Mouse (Mus musculus) heart, postnatal 0 days (tissue): ENCODE measurements at regions not wholly inside any gene's neighbourhood (a gene's known extent, or its start where the extent isn't known, plus 50 kb on each side); places are given as distances from the start of the nearest gene placed in this dataset.
A peak's percentile ranks its signal among the peaks of the same experiment; 100 is the strongest.

ENCODE experiments used
- ATAC-seq: fragments of 200-750 bp; cut with Nextera tagmentation; 2 replicates; pipeline ENCODE4 v1.8.0; 2017; ENCODE audit warnings: low read depth, moderate number of reproducible peaks, moderate library complexity; ENCODE audit not compliant: insufficient read depth
- DNase-seq: peaks from one replicate; pipeline ENCODE4 v3.0.0-alpha.2; 2016; ENCODE audit warnings: low spot score
- H3K27ac ChIP-seq: fragments of 300-500 bp; sonication (generic); 2 replicates; pipeline ENCODE4 v1.5.1; 2014; ENCODE audit warnings: low read depth, mild to moderate bottlenecking
- H3K27me3 ChIP-seq: fragments of 300-500 bp; sonication (generic); 2 replicates; pipeline ENCODE4 v1.6.1; 2014; ENCODE audit warnings: low read length, mixed read lengths; ENCODE audit not compliant: control insufficient read depth, insufficient read depth
- H3K36me3 ChIP-seq: fragments of 300-500 bp; sonication (generic); replicated peaks from 2 replicates; pipeline ENCODE4 v1.6.1; 2014; ENCODE audit warnings: low read length, mixed read lengths; ENCODE audit not compliant: control insufficient read depth, insufficient read depth
- H3K4me1 ChIP-seq: fragments of 300-500 bp; sonication (generic); 2 replicates; pipeline ENCODE4 v1.6.1; 2014; ENCODE audit warnings: antibody characterized with exemption; ENCODE audit not compliant: control insufficient read depth, insufficient read depth
- H3K4me2 ChIP-seq: fragments of 300-500 bp; sonication (generic); 2 replicates; pipeline ENCODE4 v1.6.1; 2014; ENCODE audit warnings: low read depth, mild to moderate bottlenecking, low read length, moderate library complexity
- H3K4me3 ChIP-seq: fragments of 300-500 bp; sonication (generic); 2 replicates; pipeline ENCODE4 v1.5.1; 2014; ENCODE audit warnings: low read depth, low read length
- H3K9ac ChIP-seq: fragments of 300-500 bp; sonication (generic); replicated peaks from 2 replicates; pipeline ENCODE4 v1.6.1; 2014; ENCODE audit warnings: low read depth, low read length, mixed read lengths
- H3K9me3 ChIP-seq: fragments of 300-500 bp; sonication (generic); replicated peaks from 2 replicates; pipeline ENCODE4 v1.6.1; 2016; ENCODE audit warnings: low read length; ENCODE audit not compliant: control insufficient read depth
- CTCF ChIP-seq: IDR thresholded peaks from 2 replicates; pipeline ENCODE4 v1.5.1; 2016; ENCODE audit warnings: antibody characterized with exemption, control low read depth, low read depth
- EP300 ChIP-seq: IDR thresholded peaks from 2 replicates; pipeline ENCODE4 v1.6.1; 2016; ENCODE audit warnings: antibody characterized with exemption, low read depth
- WGBS: fragments of 180-500 bp; shearing (Covaris S2); extraction: QIAGEN DNeasy Blood & Tissue Kit; methylation state at CpG from one replicate; pipeline ENCODE4 v1.1.7; 2014; 5-methylcytosine and 5-hydroxymethylcytosine counted together

- no peak for TF ChIP-seq CTCF
- no peak for TF ChIP-seq EP300
- 68% methylated on average over 4 of the region's 4 CpGs for WGBS
Observed at GRCm38 (mm10) chr13:39226829-39227228, 266.2 kb upstream of the Slc35b3 start.

GRCm38 (mm10) chr13:39225651-39226050 is 265.0 kb upstream of the Slc35b3 start:
- WGBS = 64% methylated on average over 6 of the region's 6 CpGs
- no peaks in the 10 kb centered on the region for H3K9me3 ChIP-seq
- H3K27ac ChIP-seq = no peak overlapping the region
- H3K4me3 ChIP-seq = no peak overlapping the region
- no peak overlapping the region for H3K4me2 ChIP-seq
- no peak for ATAC-seq
- no peak overlapping the region for H3K9ac ChIP-seq
- TF ChIP-seq EP300 = no peak
- no peak for TF ChIP-seq CTCF
- H3K4me1 ChIP-seq = no peaks in the 10 kb centered on the region
- no peaks in the 10 kb centered on the region for H3K36me3 ChIP-seq
- H3K27me3 ChIP-seq = no peaks in the 10 kb centered on the region
- no peak for DNase-seq

More at GRCm38 (mm10) chr13:39226829-39227228, 266.2 kb upstream of the Slc35b3 start:
- Histone ChIP-seq H3K9ac (no peak overlapping the region), H3K36me3 (no peaks in the 10 kb centered on the region), H3K27ac (no peak overlapping the region), H3K4me2 (no peak overlapping the region), H3K4me3 (no peak overlapping the region), H3K27me3 (no peaks in the 10 kb centered on the region), H3K9me3 (no peaks in the 10 kb centered on the region), H3K4me1 (no peaks in the 10 kb centered on the region)
- DNase-seq (no peak), ATAC-seq (no peak)

GRCm38 (mm10) chr13:39211076-39211475 is 250.4 kb upstream of the Slc35b3 start:
- Histone ChIP-seq H3K4me1 (no peaks in the 10 kb centered on the region), H3K9me3 (no peaks in the 10 kb centered on the region), H3K27me3 (no peaks in the 10 kb centered on the region), H3K9ac (no peak overlapping the region), H3K4me2 (no peak overlapping the region), H3K36me3 (no peaks in the 10 kb centered on the region), H3K27ac (no peak overlapping the region), H3K4me3 (no peak overlapping the region)
- DNase-seq = no peak
- no peak for ATAC-seq
- 83% methylated on average over 8 of the region's 8 CpGs for WGBS
- TF ChIP-seq EP300 = no peak
- TF ChIP-seq CTCF = no peak

- H3K4me1 ChIP-seq = no peaks in the 10 kb centered on the region
- H3K27ac ChIP-seq = no peak overlapping the region
- ATAC-seq (no peak), DNase-seq (peak; percentile 9)
- H3K4me2 ChIP-seq = no peak overlapping the region; the same call in 1 of the 2 replicates
- no peak overlapping the region for H3K9ac ChIP-seq
- H3K36me3 ChIP-seq = no peaks in the 10 kb centered on the region
- no peaks in the 10 kb centered on the region for H3K27me3 ChIP-seq
- no peaks in the 10 kb centered on the region for H3K9me3 ChIP-seq
- TF ChIP-seq CTCF (peak; percentile 52), EP300 (no peak)
- H3K4me3 ChIP-seq = no peak overlapping the region
- WGBS = 9% methylated on average over 2 of the region's 2 CpGs
Observed at GRCm38 (mm10) chr13:39183715-39184179, 223.1 kb upstream of the Slc35b3 start.

GRCm38 (mm10) chr13:39161980-39162379 is 201.3 kb upstream of the Slc35b3 start:
- Histone ChIP-seq H3K27ac (no peak overlapping the region), H3K4me2 (no peak overlapping the region), H3K9me3 (no peaks in the 10 kb centered on the region), H3K27me3 (no peaks in the 10 kb centered on the region), H3K4me3 (no peak overlapping the region), H3K4me1 (no peaks in the 10 kb centered on the region), H3K9ac (no peak overlapping the region), H3K36me3 (no peaks in the 10 kb centered on the region)
- DNase-seq (no peak), ATAC-seq (no peak)
- TF ChIP-seq CTCF (no peak), EP300 (no peak)
- 44% methylated on average over 2 of the region's 2 CpGs for WGBS

GRCm38 (mm10) chr13:39127942-39128341 is 167.3 kb upstream of the Slc35b3 start:
- DNase-seq (no peak), ATAC-seq (no peak)
- Histone ChIP-seq H3K4me2 (no peak overlapping the region), H3K4me3 (no peak overlapping the region), H3K9me3 (no peaks in the 10 kb centered on the region), H3K27ac (no peak overlapping the region), H3K27me3 (no peaks in the 10 kb centered on the region), H3K9ac (no peak overlapping the region), H3K4me1 (no peaks in the 10 kb centered on the region), H3K36me3 (no peaks in the 10 kb centered on the region)
- WGBS = 64% methylated on average over 1 of the region's 1 CpGs
- TF ChIP-seq EP300 (no peak), CTCF (no peak)
